Mouse (Mus musculus) ES-E14 (cell line): ENCODE results near the gene Errfi1.

Experiments used
- CHD2 ChIP-seq: IDR thresholded peaks from 2 replicates; pipeline ENCODE4 v1.6.1; 2014; ENCODE audit warnings: mild to moderate bottlenecking, low read depth, low read length, inconsistent platforms
- ZNF384 ChIP-seq: IDR thresholded peaks from 2 replicates; pipeline ENCODE4 v1.6.1; 2012; ENCODE audit warnings: low read depth, low read length, inconsistent platforms

- TF ChIP-seq ZNF384 (no peak), CHD2 (no peak)
These were observed 17.5 kb upstream of the Errfi1 start for GRCm38 (mm10) chr4:150836258-150836657.
